Mouse (Mus musculus) mature B cell (primary cell): Measurements from ENCODE around the gene Mmp15.
"Not testable (repeated sequence)": the region's sequence is repeated elsewhere in the genome, so short reads cannot be mapped to it uniquely, and the experiment has no call there.

Experiments used
- in situ Hi-C: fragments of 300-500 bp; cut with MboI; formaldehyde crosslinking; loops from 2 replicates; pipeline ENCODE4 v1.14.3; 2019

Gene Mmp15

GRCm38 (mm10) chr8:95376309-95376999 lies 24.4 kb downstream of the Mmp15 start:
- in situ Hi-C loops = no loop called here

GRCm38 (mm10) chr8:95377101-95377500 lies 25.0 kb downstream of the Mmp15 start:
- in situ Hi-C loops = no loop called here

- in situ Hi-C loops = no loop called here
These were observed 25.8 kb downstream of the Mmp15 start for GRCm38 (mm10) chr8:95377863-95378291.

GRCm38 (mm10) chr8:95378928-95379327 lies 26.9 kb downstream of the Mmp15 start:
- in situ Hi-C loops = not testable (repeated sequence)

GRCm38 (mm10) chr8:95380953-95381352 lies 28.9 kb downstream of the Mmp15 start:
- in situ Hi-C loops = no loop called here

GRCm38 (mm10) chr8:95381595-95381994 lies 29.5 kb downstream of the Mmp15 start:
- in situ Hi-C loops = no loop called here

GRCm38 (mm10) chr8:95384501-95384900 lies 32.4 kb downstream of the Mmp15 start:
- in situ Hi-C loops = no loop called here

GRCm38 (mm10) chr8:95386037-95386436 lies 34.0 kb downstream of the Mmp15 start:
- in situ Hi-C loops = no loop called here

GRCm38 (mm10) chr8:95387221-95387620 lies 35.2 kb downstream of the Mmp15 start:
- in situ Hi-C loops = no loop called here

- in situ Hi-C loops = no loop called here
These were observed 35.9 kb downstream of the Mmp15 start for GRCm38 (mm10) chr8:95387936-95388335.

GRCm38 (mm10) chr8:95390312-95390711 lies 38.2 kb downstream of the Mmp15 start:
- in situ Hi-C loops = no loop called here

- in situ Hi-C loops = no loop called here
These were observed 39.0 kb downstream of the Mmp15 start for GRCm38 (mm10) chr8:95391101-95391500.

GRCm38 (mm10) chr8:95392604-95393003 lies 40.5 kb downstream of the Mmp15 start:
- in situ Hi-C loops = no loop called here

GRCm38 (mm10) chr8:95395186-95395918 lies 43.3 kb downstream of the Mmp15 start:
- in situ Hi-C loops = no loop called here

GRCm38 (mm10) chr8:95396752-95397151 lies 44.7 kb downstream of the Mmp15 start:
- in situ Hi-C loops = no loop called here

- in situ Hi-C loops = no loop called here
These were observed 45.1 kb downstream of the Mmp15 start for GRCm38 (mm10) chr8:95397201-95397600.

- in situ Hi-C loops = no loop called here
These were observed 47.1 kb downstream of the Mmp15 start for GRCm38 (mm10) chr8:95399131-95399530.

GRCm38 (mm10) chr8:95401091-95401490 lies 49.0 kb downstream of the Mmp15 start:
- in situ Hi-C loops = no loop called here

- in situ Hi-C loops = no loop called here
These were observed 57.5 kb downstream of the Mmp15 start for GRCm38 (mm10) chr8:95409518-95409917.

GRCm38 (mm10) chr8:95411309-95411972 lies 59.4 kb downstream of the Mmp15 start:
- in situ Hi-C loops = no loop called here

GRCm38 (mm10) chr8:95422193-95422810 lies 70.2 kb downstream of the Mmp15 start:
- in situ Hi-C loops = no loop called here
